Mouse (Mus musculus): ENCODE data around the gene Zbtb17. TPM values are rescaled to one million over a fixed set of nuclear protein-coding genes. Genes with fewer than 3 reads are reported as not detected.

Gene Zbtb17
- 22.0 and 26.1 TPM in 2 replicates for polyA plus RNA-seq (2012; rRNA removed)

DNA sequence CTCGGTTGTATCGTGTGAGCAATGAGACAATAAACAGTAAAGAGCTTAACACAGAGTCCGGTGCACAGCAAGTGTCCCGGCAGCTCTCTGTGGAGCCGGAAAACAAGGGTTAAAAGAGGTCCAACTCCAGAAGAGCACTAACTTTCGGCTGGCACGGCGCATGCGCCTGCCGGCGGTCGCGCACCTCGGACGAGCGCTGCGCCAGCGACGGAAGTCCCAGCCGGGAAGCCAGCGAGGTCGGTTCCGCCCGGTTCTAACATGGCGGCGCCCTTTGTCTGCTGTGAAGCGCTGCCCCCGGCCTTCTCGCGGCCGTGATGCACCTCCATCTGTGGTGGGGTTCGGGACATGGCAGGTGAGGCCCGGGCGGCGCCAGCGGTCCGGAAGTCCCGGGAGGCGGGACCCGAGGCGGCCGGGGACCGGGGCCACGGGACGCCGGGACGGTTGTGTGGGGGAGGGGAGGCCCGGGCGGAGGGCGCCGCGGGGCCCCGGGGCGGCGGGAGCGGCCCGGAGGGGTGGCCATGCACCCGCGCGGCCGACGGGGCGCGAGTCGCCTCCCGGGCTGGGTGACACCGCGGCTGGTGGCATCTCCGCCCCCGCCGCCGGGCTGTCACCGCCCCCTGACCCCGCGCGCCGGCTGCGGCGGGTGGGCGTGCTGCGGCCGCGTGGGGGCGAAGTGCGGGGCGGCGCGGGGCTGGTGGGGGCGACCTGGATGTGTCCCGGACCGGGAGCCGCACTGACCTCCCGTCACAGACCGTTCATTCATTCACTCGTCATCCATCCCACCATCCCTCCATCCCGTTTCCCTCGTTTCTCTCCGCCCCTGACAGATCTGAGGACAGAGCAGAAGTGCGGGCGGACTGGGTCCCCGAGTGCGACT is at the start of gene Zbtb17:
Gene Zbtb17, plus strand, starts transcription at position 204 of the 877 bp plus-strand sequence.

DNA sequence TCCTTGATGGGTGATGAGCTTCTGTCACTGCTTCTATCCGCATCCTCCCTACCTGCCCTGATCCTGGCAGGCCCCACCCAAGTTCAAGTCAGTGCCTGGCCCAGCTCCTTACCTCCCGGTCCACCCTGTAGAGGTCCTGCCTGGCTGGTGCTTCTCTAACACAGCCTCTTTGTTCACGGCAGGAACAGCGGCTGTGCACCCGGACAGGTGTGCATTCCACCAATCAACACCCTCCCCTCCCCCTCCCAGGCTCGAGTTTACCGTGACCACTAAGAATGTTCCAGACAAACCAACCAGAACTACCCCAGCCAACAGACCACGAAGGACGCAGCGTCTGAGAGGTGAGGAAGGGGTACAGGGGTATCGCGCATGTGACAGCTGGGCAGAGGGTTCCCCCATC is 45.9 kb upstream of the Zbtb17 start, which contains the start of gene Clcnka:
Gene Clcnka, minus strand, starts transcription at position 180 of the 400 bp plus-strand sequence.

DNA sequence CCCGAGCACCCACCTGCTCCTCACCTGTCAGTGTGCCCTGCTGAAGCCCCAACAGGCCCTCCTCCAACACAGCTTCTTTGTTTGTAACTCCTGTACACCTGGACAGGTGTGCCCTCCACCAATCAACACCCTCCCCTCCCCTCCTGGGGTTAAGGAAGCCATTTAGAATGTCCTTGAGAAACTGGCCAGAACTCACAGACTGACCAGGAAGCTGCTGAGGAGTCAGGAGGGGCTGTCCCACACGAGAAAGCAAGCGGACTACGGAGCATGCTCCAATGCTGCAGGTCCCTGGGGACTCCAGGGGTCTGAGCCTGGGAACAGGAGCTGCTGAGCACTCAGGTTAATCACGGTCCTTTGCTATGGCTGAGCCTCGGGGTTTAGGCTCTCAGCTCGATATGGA is 28.5 kb upstream of the Zbtb17 start, which contains the start of gene Clcnkb:
Gene Clcnkb, minus strand, starts transcription at position 91 of the 400 bp plus-strand sequence.

DNA sequence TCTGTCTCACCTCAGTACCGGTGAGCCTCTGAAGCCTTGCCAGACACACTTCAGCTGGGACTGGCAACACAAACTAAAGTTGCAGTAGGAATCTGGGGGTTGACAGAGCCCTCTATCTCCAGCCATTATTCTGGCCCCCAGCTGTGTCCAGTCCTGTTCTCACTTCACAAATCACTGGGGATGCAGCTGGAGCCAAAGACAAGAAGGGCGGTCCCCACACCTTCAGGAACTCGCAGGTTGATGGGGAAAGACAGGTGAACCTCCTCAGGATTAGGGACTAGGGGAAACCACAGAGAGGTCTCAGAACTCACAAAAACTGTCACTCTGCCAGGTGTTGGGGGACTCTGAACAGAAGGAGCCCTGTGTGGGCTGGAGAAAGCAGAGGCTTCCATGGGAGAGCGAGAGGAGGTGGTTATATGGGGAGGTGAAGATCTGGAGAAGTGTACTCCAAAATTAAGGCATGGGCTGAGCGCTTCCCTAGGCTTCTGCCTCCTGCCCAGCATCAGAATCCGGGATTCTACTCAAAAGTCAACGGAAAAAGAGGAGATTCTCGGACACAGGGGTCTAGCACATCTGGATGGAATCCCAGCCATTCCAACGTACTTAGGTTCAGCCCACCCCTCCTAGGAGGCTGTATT is 24.1 kb upstream of the Zbtb17 start, which contains the start of gene Hspb7:
Gene Hspb7, plus strand, starts transcription at position 588 of the 638 bp plus-strand sequence.

DNA sequence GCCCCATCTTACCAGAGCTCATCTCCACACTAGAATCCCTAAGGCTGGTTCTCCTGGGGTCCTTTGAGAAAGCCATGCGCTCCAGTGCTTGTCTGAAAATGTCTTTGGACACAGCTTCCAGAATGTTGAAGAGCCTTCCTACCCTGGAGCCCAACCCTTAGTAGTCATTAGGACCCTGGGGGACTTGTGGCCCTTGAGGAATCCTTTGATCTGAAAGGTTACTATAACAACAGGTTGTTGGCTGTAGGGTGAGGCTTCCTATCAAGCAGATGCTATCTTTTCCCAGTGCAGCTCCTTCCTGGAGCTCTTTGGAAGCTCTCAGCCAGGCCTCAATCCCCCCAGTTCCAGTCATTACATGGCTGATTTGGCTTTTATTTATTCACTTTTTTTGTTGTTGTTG is 8.5 kb upstream of the Zbtb17 start, which contains the start of gene Srarp:
Gene Srarp, minus strand, starts transcription at position 132 of the 400 bp plus-strand sequence.

Other genes starting within 250 kb of the Zbtb17 start
- gene Rsg1, start 230.7 kb upstream of the Zbtb17 start, polyA plus RNA-seq (2012; rRNA removed) = 0.45 and 0.58 TPM in 2 replicates
- 16.2 and 17.3 TPM in 2 replicates for gene Arhgef19, start 205.2 kb upstream of the Zbtb17 start, polyA plus RNA-seq (2012; rRNA removed)
- gene Epha2, start 143.4 kb upstream of the Zbtb17 start, polyA plus RNA-seq (2012; rRNA removed) = 17.6 and 18.6 TPM in 2 replicates
- gene Fam131c, start 76.4 kb upstream of the Zbtb17 start, polyA plus RNA-seq (2012; rRNA removed) = 9.8 and 15.2 TPM in 2 replicates
- gene Clcnka, start 45.9 kb upstream of the Zbtb17 start, polyA plus RNA-seq (2012; rRNA removed) = 0.11 TPM in 1 of 2 replicates, not detected in the other
- not detected in 2 replicates for gene Clcnkb, start 28.6 kb upstream of the Zbtb17 start, polyA plus RNA-seq (2012; rRNA removed)
- 24.8 and 33.0 TPM in 2 replicates for gene Hspb7, start 23.9 kb upstream of the Zbtb17 start, polyA plus RNA-seq (2012; rRNA removed)
- gene Srarp, start 8.5 kb upstream of the Zbtb17 start, polyA plus RNA-seq (2012; rRNA removed) = 0.25 and 1.2 TPM in 2 replicates
- 18.2 and 19.4 TPM in 2 replicates for gene Spen, start 93.9 kb downstream of the Zbtb17 start, polyA plus RNA-seq (2012; rRNA removed)
- 34.8 and 41.5 TPM in 2 replicates for gene Fblim1, start 161.4 kb downstream of the Zbtb17 start, polyA plus RNA-seq (2012; rRNA removed)
- gene Tmem82, start 174.0 kb downstream of the Zbtb17 start, polyA plus RNA-seq (2012; rRNA removed) = 4.4 and 5.6 TPM in 2 replicates
- gene Slc25a34, start 179.2 kb downstream of the Zbtb17 start, polyA plus RNA-seq (2012; rRNA removed) = 5.9 and 10.0 TPM in 2 replicates
- gene Plekhm2, start 220.2 kb downstream of the Zbtb17 start, polyA plus RNA-seq (2012; rRNA removed) = 12.8 and 13.4 TPM in 2 replicates
- gene Rsc1a1, start 240.9 kb downstream of the Zbtb17 start, polyA plus RNA-seq (2012; rRNA removed) = 2.6 and 6.8 TPM in 2 replicates

Data from stomach, adult 2 months (tissue).